Mouse (Mus musculus): ENCODE measurements around the gene Il1b.

- no peak for TF ChIP-seq EP300 (optimal IDR thresholded peaks at IDR 0.05)
- TF ChIP-seq CTCF (IDR thresholded peaks at IDR 0.05; ENCODE audit: low read depth), result no peak
These were observed 40.4 kb downstream of the Il1b start for GRCm38 (mm10) chr2:129330540-129330939.

Data from stomach, postnatal 0 days (tissue).